Mouse (Mus musculus): ENCODE measurements around the gene Garnl3. TPM values are rescaled to one million over a fixed set of nuclear protein-coding genes. Genes with fewer than 3 reads are reported as not detected.
A peak's percentile ranks its signal among the peaks of the same experiment; 100 is the strongest.

Garnl3 gene
- polyA plus RNA-seq, 1 experiment from 2014 or later = 13.6 TPM

- peaks cover 15% of the 10 kb centered on the region for H3K4me1 ChIP-seq (ENCODE audit: control insufficient read depth, insufficient read depth, low read length)
- H3K4me3 ChIP-seq (ENCODE audit: low read depth, low read length) = peak overlapping the region; percentile 82
- DNase-seq (ENCODE audit: low spot score, missing footprints) (no peak), ATAC-seq (ENCODE audit: low FRiP score) (no peak)
- peak overlapping the region; percentile 28; the same call in 1 of the 2 replicates for H3K9ac ChIP-seq (ENCODE audit: low read length)
- no peak overlapping the region for H3K27ac ChIP-seq (ENCODE audit: low read depth, low read length)
- H3K36me3 ChIP-seq (ENCODE audit: control insufficient read depth, insufficient read depth, low read length) = no peaks in the 10 kb centered on the region
- WGBS = 4% methylated on average over 4 of the region's 4 CpGs
- H3K9me3 ChIP-seq (ENCODE audit: control insufficient read depth, low read length) = no peaks in the 10 kb centered on the region
- H3K4me2 ChIP-seq = peak overlapping the region; percentile 99
- H3K27me3 ChIP-seq (ENCODE audit: control insufficient read depth, insufficient read depth, low read length) = no peaks in the 10 kb centered on the region
Measured at GRCm38 (mm10) chr2:32982700-32983099, 148.8 kb downstream of the Garnl3 start.

- H3K9me3 ChIP-seq (ENCODE audit: control insufficient read depth, low read length) = no peaks in the 10 kb centered on the region
- peak within 1 kb of the TSS; percentile 56 for H3K27ac ChIP-seq (ENCODE audit: low read depth, low read length)
- WGBS = under 1% methylated on average over 50 of the region's 50 CpGs
- ATAC-seq (ENCODE audit: low FRiP score) = peak; percentile 99
- peak within 1 kb of the TSS; percentile 99 for H3K4me2 ChIP-seq
- H3K4me1 ChIP-seq (ENCODE audit: control insufficient read depth, insufficient read depth, low read length) = peaks cover 15% of the 10 kb centered on the region
- peak; percentile 96 for DNase-seq (ENCODE audit: low spot score, missing footprints)
- H3K9ac ChIP-seq (ENCODE audit: low read length) = peak within 1 kb of the TSS; percentile 83
- peak within 1 kb of the TSS; percentile 82 for H3K4me3 ChIP-seq (ENCODE audit: low read depth, low read length)
- H3K27me3 ChIP-seq (ENCODE audit: control insufficient read depth, insufficient read depth, low read length) = no peaks in the 10 kb centered on the region
- no peaks in the 10 kb centered on the region for H3K36me3 ChIP-seq (ENCODE audit: control insufficient read depth, insufficient read depth, low read length)
Measured at GRCm38 (mm10) chr2:32981725-32982271, 149.7 kb downstream of the Garnl3 start, which contains the start of gene Slc2a8. Gene Slc2a8, minus strand, starts transcription at chr2:32982083.

GRCm38 (mm10) chr2:32981281-32981680 lies 150.2 kb downstream of the Garnl3 start:
- H3K9ac ChIP-seq (ENCODE audit: low read length) = peak overlapping the region; percentile 83
- H3K27ac ChIP-seq (ENCODE audit: low read depth, low read length) = peak overlapping the region; percentile 56; the same call in 1 of the 2 replicates
- H3K4me3 ChIP-seq (ENCODE audit: low read depth, low read length) = peak overlapping the region; percentile 82
- peaks cover 15% of the 10 kb centered on the region for H3K4me1 ChIP-seq (ENCODE audit: control insufficient read depth, insufficient read depth, low read length)
- H3K27me3 ChIP-seq (ENCODE audit: control insufficient read depth, insufficient read depth, low read length) = no peaks in the 10 kb centered on the region
- no peaks in the 10 kb centered on the region for H3K36me3 ChIP-seq (ENCODE audit: control insufficient read depth, insufficient read depth, low read length)
- no peaks in the 10 kb centered on the region for H3K9me3 ChIP-seq (ENCODE audit: control insufficient read depth, low read length)
- WGBS = 1% methylated on average over 23 of the region's 23 CpGs
- DNase-seq (ENCODE audit: low spot score, missing footprints) (peak; percentile 92), ATAC-seq (ENCODE audit: low FRiP score) (peak; percentile 40; the same call in 1 of the 2 replicates)
- peak overlapping the region; percentile 99 for H3K4me2 ChIP-seq

GRCm38 (mm10) chr2:32979675-32980074 lies 151.8 kb downstream of the Garnl3 start:
- H3K9me3 ChIP-seq (ENCODE audit: control insufficient read depth, low read length) = no peaks in the 10 kb centered on the region
- no peak overlapping the region for H3K9ac ChIP-seq (ENCODE audit: low read length)
- H3K27ac ChIP-seq (ENCODE audit: low read depth, low read length) = no peak overlapping the region
- 88% methylated on average over 7 of the region's 7 CpGs for WGBS
- no peak for DNase-seq (ENCODE audit: low spot score, missing footprints)
- no peak overlapping the region for H3K4me2 ChIP-seq
- H3K27me3 ChIP-seq (ENCODE audit: control insufficient read depth, insufficient read depth, low read length) = no peaks in the 10 kb centered on the region
- ATAC-seq (ENCODE audit: low FRiP score) = no peak
- peaks cover 15% of the 10 kb centered on the region for H3K4me1 ChIP-seq (ENCODE audit: control insufficient read depth, insufficient read depth, low read length)
- no peaks in the 10 kb centered on the region for H3K36me3 ChIP-seq (ENCODE audit: control insufficient read depth, insufficient read depth, low read length)
- H3K4me3 ChIP-seq (ENCODE audit: low read depth, low read length) = no peak overlapping the region

GRCm38 (mm10) chr2:32978675-32979074 lies 152.8 kb downstream of the Garnl3 start:
- H3K4me1 ChIP-seq (ENCODE audit: control insufficient read depth, insufficient read depth, low read length) = peaks cover 15% of the 10 kb centered on the region
- H3K4me2 ChIP-seq = no peak overlapping the region
- H3K4me3 ChIP-seq (ENCODE audit: low read depth, low read length) = no peak overlapping the region
- H3K27ac ChIP-seq (ENCODE audit: low read depth, low read length) = no peak overlapping the region
- 0 out of 2 replicates have a peak, but pooled peaks cover under 1% of the 10 kb centered on the region for H3K36me3 ChIP-seq (ENCODE audit: control insufficient read depth, insufficient read depth, low read length)
- H3K9ac ChIP-seq (ENCODE audit: low read length) = no peak overlapping the region
- no peak for ATAC-seq (ENCODE audit: low FRiP score)
- no peaks in the 10 kb centered on the region for H3K27me3 ChIP-seq (ENCODE audit: control insufficient read depth, insufficient read depth, low read length)
- no peaks in the 10 kb centered on the region for H3K9me3 ChIP-seq (ENCODE audit: control insufficient read depth, low read length)
- DNase-seq (ENCODE audit: low spot score, missing footprints) = no peak
- WGBS = 87% methylated on average over 3 of the region's 3 CpGs

- Histone ChIP-seq H3K27ac (ENCODE audit: low read depth, low read length) (no peak overlapping the region), H3K4me2 (no peak overlapping the region), H3K27me3 (ENCODE audit: control insufficient read depth, insufficient read depth, low read length) (no peaks in the 10 kb centered on the region), H3K9me3 (ENCODE audit: control insufficient read depth, low read length) (no peaks in the 10 kb centered on the region), H3K9ac (ENCODE audit: low read length) (no peak overlapping the region), H3K36me3 (ENCODE audit: control insufficient read depth, insufficient read depth, low read length) (0 out of 2 replicates have a peak, but pooled peaks cover 3% of the 10 kb centered on the region), H3K4me1 (ENCODE audit: control insufficient read depth, insufficient read depth, low read length) (peaks cover 8% of the 10 kb centered on the region), H3K4me3 (ENCODE audit: low read depth, low read length) (no peak overlapping the region)
- no peak for ATAC-seq (ENCODE audit: low FRiP score)
- no peak for DNase-seq (ENCODE audit: low spot score, missing footprints)
- WGBS = 85% methylated on average over 5 of the region's 5 CpGs
Measured at GRCm38 (mm10) chr2:32977114-32977513, 154.3 kb downstream of the Garnl3 start.

- no peak overlapping the region for H3K4me3 ChIP-seq (ENCODE audit: low read depth, low read length)
- WGBS = 93% methylated on average over 8 of the region's 8 CpGs
- H3K4me1 ChIP-seq (ENCODE audit: control insufficient read depth, insufficient read depth, low read length) = no peaks in the 10 kb centered on the region
- H3K9ac ChIP-seq (ENCODE audit: low read length) = no peak overlapping the region
- no peaks in the 10 kb centered on the region for H3K27me3 ChIP-seq (ENCODE audit: control insufficient read depth, insufficient read depth, low read length)
- no peak for DNase-seq (ENCODE audit: low spot score, missing footprints)
- ATAC-seq (ENCODE audit: low FRiP score) = no peak
- H3K4me2 ChIP-seq = no peak overlapping the region
- 0 out of 2 replicates have a peak, but pooled peaks cover 3% of the 10 kb centered on the region for H3K36me3 ChIP-seq (ENCODE audit: control insufficient read depth, insufficient read depth, low read length)
- no peaks in the 10 kb centered on the region for H3K9me3 ChIP-seq (ENCODE audit: control insufficient read depth, low read length)
- no peak overlapping the region for H3K27ac ChIP-seq (ENCODE audit: low read depth, low read length)
Measured at GRCm38 (mm10) chr2:32974216-32974615, 157.2 kb downstream of the Garnl3 start.

- Histone ChIP-seq H3K27me3 (ENCODE audit: control insufficient read depth, insufficient read depth, low read length) (no peaks in the 10 kb centered on the region), H3K27ac (ENCODE audit: low read depth, low read length) (no peak overlapping the region), H3K9ac (ENCODE audit: low read length) (no peak overlapping the region), H3K4me1 (ENCODE audit: control insufficient read depth, insufficient read depth, low read length) (peaks cover 5% of the 10 kb centered on the region), H3K4me3 (ENCODE audit: low read depth, low read length) (no peak overlapping the region), H3K9me3 (ENCODE audit: control insufficient read depth, low read length) (no peaks in the 10 kb centered on the region), H3K4me2 (no peak overlapping the region), H3K36me3 (ENCODE audit: control insufficient read depth, insufficient read depth, low read length) (0 out of 2 replicates have a peak, but pooled peaks cover 3% of the 10 kb centered on the region)
- WGBS = 37% methylated on average over 9 of the region's 9 CpGs
- ATAC-seq (ENCODE audit: low FRiP score) (no peak), DNase-seq (ENCODE audit: low spot score, missing footprints) (no peak)
Measured at GRCm38 (mm10) chr2:32971235-32971634, 160.2 kb downstream of the Garnl3 start.

GRCm38 (mm10) chr2:32969326-32969725 lies 162.1 kb downstream of the Garnl3 start:
- H3K27ac ChIP-seq (ENCODE audit: low read depth, low read length) = no peak overlapping the region
- no peak overlapping the region for H3K9ac ChIP-seq (ENCODE audit: low read length)
- no peak for ATAC-seq (ENCODE audit: low FRiP score)
- DNase-seq (ENCODE audit: low spot score, missing footprints) = no peak
- H3K36me3 ChIP-seq (ENCODE audit: control insufficient read depth, insufficient read depth, low read length) = peaks cover 5% of the 10 kb centered on the region; the same call in 1 of the 2 replicates
- 88% methylated on average over 8 of the region's 8 CpGs for WGBS
- H3K9me3 ChIP-seq (ENCODE audit: control insufficient read depth, low read length) = no peaks in the 10 kb centered on the region
- no peak overlapping the region for H3K4me2 ChIP-seq
- H3K4me1 ChIP-seq (ENCODE audit: control insufficient read depth, insufficient read depth, low read length) = peaks cover 5% of the 10 kb centered on the region
- H3K27me3 ChIP-seq (ENCODE audit: control insufficient read depth, insufficient read depth, low read length) = no peaks in the 10 kb centered on the region
- no peak overlapping the region for H3K4me3 ChIP-seq (ENCODE audit: low read depth, low read length)
